15 mouse cellular contexts compared by ENCODE assay signal in genomic region chr3:131182158-131182557, GRCm38 (mm10).
DNase-seq lines count a peak whose midpoint lies in the region; ATAC-seq and TF ChIP-seq lines count a peak whose summit lies in the region.
"Had no signal": no experiment of that assay in that cellular context is flagged by ENCODE, and none has a peak within 500 bp of the region (broad histone marks: within the 10 kb centered on the region; RNA-seq: fewer than 3 reads in every experiment).

No protein-coding gene starts in this region.

- WGBS in kidney, postnatal 0 days, result 27% methylated on average over 6 of the region's 6 CpGs
- whole genome bisulfite sequencing in forebrain, embryonic 12.5 days, result 38% methylated on average over 6 of the region's 6 CpGs
- WGBS in forebrain, embryonic 16.5 days, result 18% methylated on average over 6 of the region's 6 CpGs
- 42% methylated on average over 6 of the region's 6 CpGs for WGBS in neural tube, embryonic 14.5 days
- WGBS in heart, embryonic 11.5 days (ENCODE audit: insufficient replicate concordance), result 76% methylated on average over 6 of the region's 6 CpGs

- TF ChIP-seq CTCF in kidney, postnatal 0 days (IDR thresholded peaks at IDR 0.05; ENCODE audit: low read depth), result no peak

- no peaks in the 10 kb centered on the region for H3K36me3 ChIP-seq in kidney, postnatal 0 days (ENCODE audit: insufficient read depth, low read length)
- no peaks in the 10 kb centered on the region for H3K36me3 ChIP-seq in forebrain, embryonic 12.5 days (replicated peaks)
- no peaks in the 10 kb centered on the region for H3K36me3 ChIP-seq in forebrain, embryonic 16.5 days (ENCODE audit: control insufficient read depth, insufficient read depth)
- no peaks in the 10 kb centered on the region for H3K36me3 ChIP-seq in neural tube, embryonic 14.5 days (ENCODE audit: control insufficient read depth, insufficient read depth, low read length)
- H3K36me3 ChIP-seq in heart, embryonic 11.5 days (ENCODE audit: control insufficient read depth, insufficient read depth, low read length), result no peaks in the 10 kb centered on the region
- H3K36me3 ChIP-seq: heart, embryonic 15.5 days had no signal

- no peaks in the 10 kb centered on the region for H3K4me1 ChIP-seq in kidney, postnatal 0 days (replicated peaks; ENCODE audit: insufficient read depth, low read length)
- H3K4me1 ChIP-seq in forebrain, embryonic 12.5 days, result peaks cover 21% of the 10 kb centered on the region; the same call in 1 of the 2 replicates
- H3K4me1 ChIP-seq in forebrain, embryonic 16.5 days (replicated peaks; ENCODE audit: control insufficient read depth, insufficient read depth, low read length), result peaks cover 11% of the 10 kb centered on the region
- H3K4me1 ChIP-seq in neural tube, embryonic 14.5 days (ENCODE audit: control insufficient read depth, insufficient read depth, low read length), result no peaks in the 10 kb centered on the region
- H3K4me1 ChIP-seq in heart, embryonic 11.5 days (ENCODE audit: control insufficient read depth, insufficient read depth, low read length), result no peaks in the 10 kb centered on the region
- H3K4me1 ChIP-seq: heart, embryonic 15.5 days had no signal

- H3K9me3 ChIP-seq in kidney, postnatal 0 days (replicated peaks; ENCODE audit: low read length), result no peaks in the 10 kb centered on the region
- H3K9me3 ChIP-seq in forebrain, embryonic 12.5 days, result no peaks in the 10 kb centered on the region
- no peaks in the 10 kb centered on the region for H3K9me3 ChIP-seq in forebrain, embryonic 16.5 days (ENCODE audit: control insufficient read depth, low read length)
- H3K9me3 ChIP-seq in neural tube, embryonic 14.5 days (ENCODE audit: control insufficient read depth, low read length), result no peaks in the 10 kb centered on the region
- H3K9me3 ChIP-seq in heart, embryonic 11.5 days (replicated peaks; ENCODE audit: control insufficient read depth, low read length), result no peaks in the 10 kb centered on the region
- H3K9me3 ChIP-seq: heart, embryonic 15.5 days had no signal

- H3K27ac ChIP-seq in kidney, postnatal 0 days, result no peak overlapping the region
- H3K27ac ChIP-seq in forebrain, embryonic 12.5 days, result no peak overlapping the region
- H3K27ac ChIP-seq in forebrain, embryonic 16.5 days (ENCODE audit: low read length), result no peak overlapping the region
- no peak overlapping the region for H3K27ac ChIP-seq in neural tube, embryonic 14.5 days (ENCODE audit: low read depth, low read length)
- no peak overlapping the region for H3K27ac ChIP-seq in heart, embryonic 11.5 days (ENCODE audit: low read depth, low read length)
- H3K27ac ChIP-seq: heart, embryonic 15.5 days had no signal

- no peak for ATAC-seq in kidney, postnatal 0 days (replicated peaks; ENCODE audit: low FRiP score, low read depth)
- peak; percentile 66; the same call in 1 of the 2 replicates for ATAC-seq in forebrain, embryonic 12.5 days (ENCODE audit: low FRiP score)
- peak; percentile 49 for ATAC-seq in forebrain, embryonic 16.5 days
- peak; percentile 68; the same call in 1 of the 2 replicates for ATAC-seq in neural tube, embryonic 14.5 days (ENCODE audit: low read depth)
- ATAC-seq in heart, embryonic 11.5 days (replicated peaks; ENCODE audit: insufficient number of reproducible peaks, low FRiP score, low TSS enrichment), result no peak

- no peak overlapping the region for H3K4me3 ChIP-seq in kidney, postnatal 0 days (replicated peaks; ENCODE audit: low read depth, low read length)
- H3K4me3 ChIP-seq in forebrain, embryonic 12.5 days (replicated peaks), result no peak overlapping the region
- no peak overlapping the region for H3K4me3 ChIP-seq in forebrain, embryonic 16.5 days (replicated peaks; ENCODE audit: low read length)
- no peak overlapping the region for H3K4me3 ChIP-seq in neural tube, embryonic 14.5 days (ENCODE audit: low read depth, low read length)
- H3K4me3 ChIP-seq in heart, embryonic 11.5 days (ENCODE audit: low read depth, low read length), result no peak overlapping the region
- H3K4me3 ChIP-seq: erythroblast, embryonic 14.5 days; heart, embryonic 15.5 days had no signal

- H3K4me2 ChIP-seq in kidney, postnatal 0 days (ENCODE audit: low read length), result no peak overlapping the region
- no peak overlapping the region for H3K4me2 ChIP-seq in forebrain, embryonic 12.5 days
- H3K4me2 ChIP-seq in forebrain, embryonic 16.5 days (ENCODE audit: low read length), result no peak overlapping the region
- H3K4me2 ChIP-seq in neural tube, embryonic 14.5 days (ENCODE audit: low read depth, low read length), result no peak overlapping the region
- H3K4me2 ChIP-seq in heart, embryonic 11.5 days, result no peak overlapping the region
- H3K4me2 ChIP-seq: heart, embryonic 15.5 days had no signal

- H3K27me3 ChIP-seq in kidney, postnatal 0 days (ENCODE audit: insufficient read depth, low read length), result no peaks in the 10 kb centered on the region
- H3K27me3 ChIP-seq in forebrain, embryonic 12.5 days, result no peaks in the 10 kb centered on the region
- no peaks in the 10 kb centered on the region for H3K27me3 ChIP-seq in forebrain, embryonic 16.5 days (replicated peaks; ENCODE audit: control insufficient read depth, insufficient read depth, low read length)
- no peaks in the 10 kb centered on the region for H3K27me3 ChIP-seq in neural tube, embryonic 14.5 days (ENCODE audit: control insufficient read depth, insufficient read depth, low read length)
- no peaks in the 10 kb centered on the region for H3K27me3 ChIP-seq in heart, embryonic 11.5 days (ENCODE audit: control insufficient read depth, insufficient read depth, low read length)
- H3K27me3 ChIP-seq: heart, embryonic 15.5 days had no signal

- no peak overlapping the region for H3K9ac ChIP-seq in kidney, postnatal 0 days (ENCODE audit: low read depth, low read length)
- H3K9ac ChIP-seq in forebrain, embryonic 12.5 days, result no peak overlapping the region
- no peak overlapping the region for H3K9ac ChIP-seq in forebrain, embryonic 16.5 days (replicated peaks; ENCODE audit: low read depth, low read length)
- H3K9ac ChIP-seq in neural tube, embryonic 14.5 days (replicated peaks; ENCODE audit: low read depth, low read length), result no peak overlapping the region
- no peak overlapping the region for H3K9ac ChIP-seq in heart, embryonic 11.5 days (ENCODE audit: low read depth, low read length)
- H3K9ac ChIP-seq: heart, embryonic 15.5 days had no signal

- DNase-seq in kidney, postnatal 0 days (ENCODE audit: low spot score), result peak; percentile 16
- no peak for DNase-seq in kidney, postnatal 14 days
- no peak for DNase-seq in layer of hippocampus, adult 9-11 months
- DNase-seq: adrenal gland, adult 2 months; cerebellum, postnatal 14 days; kidney, adult 11 months; liver; lung, adult 18-20 months; right cerebral cortex, postnatal 14 days had no signal

Comparison
In these comparisons a context has a peak if more than half of its experiments do, and no peak if none do; other contexts are left out.
1. ATAC-seq: peak in forebrain, embryonic 12.5 days (single experiment), forebrain, embryonic 16.5 days (single experiment) and neural tube, embryonic 14.5 days (single experiment); none in kidney, postnatal 0 days (single experiment) and heart, embryonic 11.5 days (single experiment).